Mouse (Mus musculus): Measurements from ENCODE around the gene R3hdm4. TPM values are rescaled to one million over a fixed set of nuclear protein-coding genes. Genes with fewer than 3 reads are reported as not detected.
A peak's percentile ranks its signal among the peaks of the same experiment; 100 is the strongest.

R3hdm4 gene
- total and polyA plus RNA-seq, 3 experiments = 29.1 to 105 TPM; not detected in 1

DNA sequence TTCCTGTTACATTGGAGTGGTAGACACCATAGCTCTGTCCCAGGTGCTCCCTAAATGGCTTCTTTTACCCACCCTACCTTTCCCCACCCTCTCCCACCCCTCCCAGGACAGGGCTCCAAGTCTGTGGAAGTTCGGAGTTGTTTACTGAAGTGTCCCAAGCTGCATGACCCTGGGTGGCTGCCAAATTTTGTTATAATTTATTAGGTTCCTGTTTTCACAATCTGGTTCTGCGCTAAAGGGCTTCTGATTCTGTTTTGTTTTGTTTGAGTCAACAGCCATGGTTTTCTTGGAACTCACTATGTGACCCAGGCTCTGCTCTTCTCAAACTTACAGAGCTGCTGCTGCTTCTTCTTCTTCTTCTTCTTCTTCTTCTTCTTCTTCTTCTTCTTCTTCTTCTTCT lies 31.6 kb downstream of the R3hdm4 start:
- no peaks in the 10 kb centered on the region for H3K79me2 ChIP-seq (ENCODE audit: control insufficient read depth, insufficient read depth, low read length, poor library complexity)
- H3K36me3 ChIP-seq (ENCODE audit: control insufficient read depth in 1 of 2, insufficient read depth in 2 of 2, low read length in 2 of 2) = no peaks in the 10 kb centered on the region
- DNase-seq (ENCODE audit: low read depth, low spot score) = peak; percentile 87
- H3K4me1 ChIP-seq (ENCODE audit: control insufficient read depth in 1 of 2, insufficient read depth in 2 of 2, low read length in 2 of 2) = peaks cover 0 to 2% of the 10 kb centered on the region in 2 experiments; a peak in 1 of 4 replicates
- H3K9ac ChIP-seq (ENCODE audit: control insufficient read depth, low read depth, low read length, poor library complexity, severe bottlenecking) = no peak overlapping the region
- no peak overlapping the region for H3K27ac ChIP-seq (ENCODE audit: control insufficient read depth, low read depth, low read length)
- H3K27me3 ChIP-seq (ENCODE audit: control insufficient read depth in 1 of 2, insufficient read depth in 2 of 2, low read length in 2 of 2) = no peaks in the 10 kb centered on the region
- TF ChIP-seq ZKSCAN1 (IDR thresholded peaks at IDR 0.05; ENCODE audit: low read depth, low read length) = no peak
- no peak for TF ChIP-seq USF1 (IDR thresholded peaks at IDR 0.05; ENCODE audit: low read depth, low read length)
- no peak for TF ChIP-seq NELFE (IDR thresholded peaks at IDR 0.05; ENCODE audit: low read depth, low read length)
- TF ChIP-seq RCOR1 (IDR thresholded peaks at IDR 0.05; ENCODE audit: low read depth, low read length) = peak; percentile 82
- TF ChIP-seq TCF12 (IDR thresholded peaks at IDR 0.05; ENCODE audit: low read depth, low read length) = no peak
- TF ChIP-seq EP300 (IDR thresholded peaks at IDR 0.05; ENCODE audit: low read depth in 1 of 2, low read length in 2 of 2) = no peak
- no peaks in the 10 kb centered on the region for H3K9me3 ChIP-seq (replicated peaks; ENCODE audit: insufficient read depth, low read length)
- H3K4me3 ChIP-seq (ENCODE audit: control insufficient read depth in 1 of 2, insufficient read depth in 1 of 2, low read depth in 2 of 2, low read length in 2 of 2) = no peak overlapping the region

- DNase-seq (ENCODE audit: low read depth, low spot score) = no peak
- Histone ChIP-seq H3K4me3 (ENCODE audit: control insufficient read depth in 1 of 2, insufficient read depth in 1 of 2, low read depth in 2 of 2, low read length in 2 of 2) (no peak overlapping the region), H3K27ac (ENCODE audit: control insufficient read depth, low read depth, low read length) (no peak overlapping the region), H3K4me1 (ENCODE audit: control insufficient read depth in 1 of 2, insufficient read depth in 2 of 2, low read length in 2 of 2) (peaks cover 5 to 19% of the 10 kb centered on the region in 2 experiments; a peak in 3 of 4 replicates), H3K9me3 (replicated peaks; ENCODE audit: insufficient read depth, low read length) (no peaks in the 10 kb centered on the region), H3K79me2 (ENCODE audit: control insufficient read depth, insufficient read depth, low read length, poor library complexity) (no peaks in the 10 kb centered on the region), H3K9ac (ENCODE audit: control insufficient read depth, low read depth, low read length, poor library complexity, severe bottlenecking) (no peak overlapping the region), H3K27me3 (ENCODE audit: control insufficient read depth in 1 of 2, insufficient read depth in 2 of 2, low read length in 2 of 2) (no peaks in the 10 kb centered on the region), H3K36me3 (ENCODE audit: control insufficient read depth in 1 of 2, insufficient read depth in 2 of 2, low read length in 2 of 2) (peaks cover 0 to 6% of the 10 kb centered on the region in 2 experiments; a peak in 2 of 4 replicates)
- no peak for TF ChIP-seq ZMIZ1 (IDR thresholded peaks at IDR 0.05; ENCODE audit: low read depth, low read length)
- TF ChIP-seq TCF12 (IDR thresholded peaks at IDR 0.05; ENCODE audit: low read depth, low read length) = no peak
- TF ChIP-seq CHD1 (IDR thresholded peaks at IDR 0.05; ENCODE audit: low read depth, low read length) = no peak
- no peak for TF ChIP-seq SMC3 (IDR thresholded peaks at IDR 0.05; ENCODE audit: low read depth, low read length)
- TF ChIP-seq MYB (IDR thresholded peaks at IDR 0.05; ENCODE audit: low read depth, low read length) = no peak
- TF ChIP-seq POLR2AphosphoS5 (IDR thresholded peaks at IDR 0.05; ENCODE audit: borderline replicate concordance, low read depth, low read length) = no peak
- no peak for TF ChIP-seq NELFE (IDR thresholded peaks at IDR 0.05; ENCODE audit: low read depth, low read length)
- no peak for TF ChIP-seq EP300 (IDR thresholded peaks at IDR 0.05; ENCODE audit: low read depth in 1 of 2, low read length in 2 of 2)
- no peak for TF ChIP-seq MAZ (IDR thresholded peaks at IDR 0.05; ENCODE audit: low read depth, low read length)
- TF ChIP-seq ZNF384 (IDR thresholded peaks at IDR 0.05; ENCODE audit: low read depth, low read length) = no peak
- TF ChIP-seq JUND (IDR thresholded peaks at IDR 0.05; ENCODE audit: low read depth, low read length) = no peak
- no peak for TF ChIP-seq KAT2A (conservative IDR thresholded peaks at IDR 0.05; ENCODE audit: low read depth, low read length)
- TF ChIP-seq SIN3A (IDR thresholded peaks at IDR 0.05; ENCODE audit: low read length) = no peak
- no peak for TF ChIP-seq MAX (IDR thresholded peaks at IDR 0.05; ENCODE audit: low read length)
- no peak for TF ChIP-seq MXI1 (IDR thresholded peaks at IDR 0.05; ENCODE audit: low read depth, low read length)
Measured at GRCm38 (mm10) chr10:79886611-79887010, 34.4 kb downstream of the R3hdm4 start.

Data from MEL (cell line).